Mouse (Mus musculus): ENCODE data around the gene Abcb11. TPM values are rescaled to one million over a fixed set of nuclear protein-coding genes. Genes with fewer than 3 reads are reported as not detected.

Gene Abcb11
- total RNA-seq, 1 experiment from 2014 or later: 29.4 TPM

DNA sequence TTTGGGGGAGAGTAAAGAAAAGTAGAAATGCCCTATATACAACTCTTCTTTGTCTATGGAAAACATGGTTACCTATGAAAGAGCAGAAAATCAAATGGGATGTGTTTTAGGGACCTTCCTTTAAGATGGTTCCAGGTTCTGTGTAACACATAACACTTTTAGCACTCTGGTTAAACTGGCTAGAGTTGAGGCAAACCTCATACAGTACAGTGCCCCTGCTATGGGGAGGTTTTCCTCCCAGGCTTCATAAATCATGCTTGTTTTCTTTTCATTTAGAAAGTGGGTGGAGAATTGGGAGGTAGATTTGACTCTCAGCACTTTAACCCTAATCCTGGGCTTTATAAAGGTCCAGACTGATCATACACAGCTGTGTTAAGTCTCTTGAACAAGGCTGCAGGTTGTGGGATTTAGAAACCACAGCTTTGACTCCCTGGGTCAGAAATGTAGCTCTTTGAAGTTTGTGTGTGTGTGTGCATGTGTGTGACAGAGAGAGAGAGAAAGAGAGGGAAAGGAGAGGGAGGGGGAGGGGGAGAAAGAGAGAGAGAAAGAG lies 78.3 kb downstream of the Abcb11 start:
- DNase-seq: no peak

DNA sequence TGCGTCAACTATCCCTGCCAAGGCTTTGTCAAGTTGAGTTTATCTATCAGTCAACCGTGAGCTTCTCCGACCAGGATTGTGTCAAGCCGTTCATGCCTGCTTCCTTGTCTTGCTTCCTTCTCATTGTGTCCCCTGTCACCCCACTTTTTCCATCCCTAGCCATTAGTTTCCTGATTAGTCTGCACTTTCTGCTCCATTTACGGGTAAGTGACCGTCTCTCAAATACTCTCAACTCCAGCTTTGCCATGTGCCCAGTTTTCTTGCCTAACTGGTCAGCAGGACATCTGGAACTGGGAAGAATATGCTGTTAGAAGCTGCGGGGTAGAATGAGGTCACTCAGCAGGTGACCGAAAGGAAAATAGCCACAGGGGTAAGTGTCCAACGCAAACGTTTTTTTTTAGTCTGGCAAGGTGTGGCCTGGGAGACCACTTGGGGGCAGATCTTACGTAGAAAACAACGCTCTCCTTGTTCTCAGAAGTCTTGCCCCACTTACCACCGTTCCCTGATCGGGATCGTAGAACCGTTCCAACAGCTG lies 94.1 kb downstream of the Abcb11 start:
- no peak for DNase-seq

DNA sequence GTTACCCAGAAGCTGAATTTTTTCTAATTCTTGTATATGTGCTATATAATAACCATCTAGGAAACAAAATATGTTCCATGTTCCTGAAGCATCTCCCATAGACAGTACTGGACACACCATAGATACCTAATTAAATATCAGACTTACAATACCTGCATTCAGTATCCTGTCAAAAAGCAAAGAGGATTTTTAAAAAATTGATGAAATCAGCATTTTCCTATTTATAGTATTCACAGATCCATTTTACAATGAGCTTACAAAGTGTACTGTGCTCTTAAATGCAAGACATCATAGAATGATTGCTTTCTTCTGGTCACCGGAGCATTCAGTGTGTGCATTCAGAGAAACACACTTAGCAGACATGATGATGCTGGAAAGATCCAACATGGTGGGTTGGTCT lies 95.3 kb downstream of the Abcb11 start:
- DNase-seq: no peak

DNA sequence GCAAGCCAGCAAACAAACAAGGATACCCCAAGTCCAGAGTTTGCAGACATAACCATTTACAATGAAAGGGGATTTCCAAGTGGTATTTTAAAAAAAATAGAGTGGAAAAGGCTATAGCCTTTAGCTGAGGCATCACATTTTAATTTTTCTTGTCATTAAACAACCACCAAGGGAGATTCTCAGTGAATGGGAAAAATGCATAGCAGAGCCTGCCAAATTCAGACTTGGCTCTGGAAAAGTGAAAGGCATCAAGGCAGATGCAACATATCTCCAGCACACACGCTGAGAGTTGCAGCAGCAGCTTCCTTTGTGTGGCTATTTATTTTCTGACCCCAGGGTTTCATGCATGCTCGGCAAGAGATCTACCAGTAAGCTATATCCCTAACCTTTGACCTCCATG lies 97.5 kb downstream of the Abcb11 start:
- no peak for DNase-seq

DNA sequence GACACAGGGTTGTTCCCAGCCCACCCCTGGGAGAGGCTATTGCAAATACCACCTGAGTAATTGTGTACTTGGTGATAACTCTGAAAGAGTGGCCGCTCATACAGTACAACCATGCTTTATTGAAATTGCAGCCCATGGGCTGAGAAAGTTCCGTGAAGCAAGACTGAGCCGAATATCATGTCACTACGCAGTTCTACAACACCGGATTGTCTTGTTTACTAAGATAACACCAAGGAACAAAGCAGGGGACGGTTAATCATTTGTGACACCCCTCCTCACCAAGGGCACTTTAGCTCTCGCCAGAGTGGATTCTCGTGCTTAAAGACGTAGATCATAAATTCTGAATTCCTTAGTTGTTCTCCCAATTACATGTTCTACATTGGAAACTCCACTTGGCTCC lies 103.1 kb downstream of the Abcb11 start:
- no peak for DNase-seq

DNA sequence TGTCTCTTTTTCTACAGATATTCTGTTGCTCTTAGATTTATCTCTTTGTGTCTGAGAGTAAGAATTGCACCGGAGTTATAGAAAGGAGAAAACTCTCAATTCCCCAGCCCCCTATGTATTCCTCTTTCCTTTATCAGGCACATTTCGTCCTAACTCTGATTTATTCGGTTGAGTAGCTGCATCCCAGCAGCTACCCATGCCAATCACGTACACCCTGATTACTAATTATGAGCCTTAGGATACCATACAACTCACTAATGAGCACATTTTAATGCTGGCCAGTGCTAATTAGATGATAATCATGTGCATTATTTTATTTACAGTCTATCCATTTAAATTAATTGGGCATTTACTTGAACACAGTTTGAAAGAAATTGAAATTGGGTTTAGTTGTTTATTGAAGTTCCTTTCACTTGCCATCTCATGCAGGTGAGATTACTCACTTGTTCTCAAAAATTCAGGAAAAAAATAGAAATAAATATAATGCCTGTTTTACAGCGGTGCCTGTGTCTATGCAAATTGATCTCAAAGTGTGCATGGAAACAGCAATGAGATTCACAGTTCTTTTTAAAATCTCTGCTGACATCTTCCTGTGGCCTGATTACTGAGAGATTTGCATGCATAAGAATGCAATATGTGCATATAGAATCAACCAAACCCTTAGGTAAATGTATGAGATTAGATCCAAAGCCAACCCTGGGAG lies 107.3 kb downstream of the Abcb11 start:
- DNase-seq: no peak

DNA sequence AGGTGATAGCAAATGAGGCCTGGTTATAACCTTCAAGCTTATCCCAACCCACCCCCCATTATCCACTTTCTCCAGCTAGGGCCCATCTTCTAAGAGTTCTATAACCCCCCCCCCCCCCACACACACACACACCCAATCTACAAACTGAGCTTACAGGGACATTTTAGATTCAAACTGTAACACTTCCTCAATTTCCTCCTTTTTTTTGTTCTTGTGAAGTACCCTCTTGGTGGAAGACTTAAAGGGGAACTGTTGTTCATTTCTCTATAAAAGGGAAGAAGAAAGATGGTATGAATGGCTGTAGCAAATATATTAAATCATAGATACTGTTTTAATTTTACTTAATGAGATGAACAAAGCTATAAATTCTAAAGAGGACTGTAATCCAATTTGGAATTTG lies 110.3 kb downstream of the Abcb11 start:
- no peak for DNase-seq

DNA sequence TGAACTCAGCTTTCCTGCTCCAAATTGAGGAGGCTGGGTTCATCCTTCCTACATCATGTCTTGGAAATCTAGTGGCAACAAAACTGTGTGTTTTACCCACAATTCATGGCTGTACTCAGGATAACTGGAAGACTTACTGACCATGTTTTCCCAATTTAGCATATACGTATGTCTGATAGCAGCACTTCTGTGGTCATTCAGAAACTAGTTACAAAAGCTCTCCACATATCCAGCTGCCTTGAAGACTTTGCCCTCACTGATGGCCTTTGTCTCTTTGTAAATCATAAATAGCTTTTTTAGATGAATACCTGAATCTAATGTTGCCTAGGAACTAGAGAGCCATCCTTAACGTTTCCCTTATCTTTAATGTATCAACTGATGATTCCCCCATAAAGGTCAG lies 112.3 kb downstream of the Abcb11 start:
- no peak for DNase-seq

DNA sequence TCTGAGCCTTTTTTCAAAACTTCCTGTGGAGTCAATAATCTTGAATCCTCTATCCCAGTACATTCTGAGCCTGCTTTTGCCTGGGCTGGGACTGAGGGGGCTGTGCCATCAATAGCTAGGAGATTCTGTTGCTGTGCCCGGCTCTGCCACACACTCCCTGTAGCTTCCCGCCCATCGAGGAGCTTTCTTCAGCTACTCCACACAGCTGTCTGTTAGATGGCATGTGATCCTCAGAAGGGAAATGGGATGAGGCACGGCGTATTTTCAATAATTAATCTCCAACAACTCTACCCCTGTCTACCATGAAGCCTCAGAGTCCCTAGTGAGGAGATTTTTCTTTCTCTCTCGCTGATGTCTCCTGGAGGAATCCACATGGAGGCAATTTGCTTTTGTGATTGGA lies 113.8 kb downstream of the Abcb11 start:
- DNase-seq: no peak

DNA sequence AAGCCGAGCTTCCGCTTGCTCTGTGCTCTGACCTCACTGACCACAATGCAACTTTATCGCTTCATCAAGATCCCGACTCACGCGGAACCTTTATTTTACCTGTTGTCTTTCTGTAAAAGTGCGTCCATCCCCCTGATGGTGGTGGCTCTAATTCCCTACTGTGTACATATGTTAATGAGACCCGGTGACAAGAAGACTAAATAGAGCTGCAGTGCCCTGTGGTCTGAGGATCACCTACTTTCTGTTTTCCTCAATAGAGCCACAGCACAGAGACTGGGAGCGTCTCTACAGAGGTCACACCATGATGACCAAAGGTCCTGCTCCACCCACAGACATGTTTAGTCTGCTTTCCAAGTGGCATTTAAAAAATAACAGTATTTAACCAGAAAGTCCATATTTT lies 115.5 kb downstream of the Abcb11 start:
- no peak for DNase-seq

DNA sequence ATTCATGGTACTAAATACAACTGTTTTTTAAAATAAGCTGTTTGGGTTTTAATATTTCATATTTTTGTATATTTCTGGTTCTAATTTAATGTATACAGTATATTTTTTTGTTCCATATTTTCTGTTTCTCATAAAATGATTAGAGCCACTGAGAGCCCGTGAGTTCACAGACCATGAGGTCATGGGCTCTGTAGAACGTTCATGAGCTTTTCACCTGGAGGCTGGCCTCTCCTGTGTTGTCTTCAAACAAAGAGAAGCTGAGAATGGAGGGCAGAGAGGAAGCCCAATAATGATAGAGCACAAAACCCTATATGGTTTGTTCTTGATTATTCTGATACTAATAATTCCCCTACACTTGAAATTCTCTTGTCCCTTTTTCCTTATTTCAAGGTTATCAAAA lies 117.7 kb downstream of the Abcb11 start:
- no peak for DNase-seq

DNA sequence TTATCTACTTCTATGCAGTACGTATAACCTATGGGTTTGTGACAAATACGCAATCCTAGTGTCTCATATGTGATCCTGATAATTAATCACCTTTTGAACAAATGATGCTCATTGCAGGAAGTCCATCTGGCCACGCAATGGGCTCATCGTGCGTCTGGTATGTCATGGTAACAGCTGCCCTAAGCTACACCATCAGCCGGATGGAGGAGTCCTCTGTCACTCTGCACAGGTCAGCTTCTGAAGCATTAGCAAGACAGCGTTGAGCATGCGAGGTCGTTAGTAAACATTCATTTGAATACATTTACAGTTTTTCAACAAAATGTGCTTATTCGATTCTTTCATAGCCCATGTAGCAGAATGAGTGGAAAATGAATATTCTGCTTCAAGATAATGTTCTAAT lies 119.6 kb downstream of the Abcb11 start:
- no peak for DNase-seq

DNA sequence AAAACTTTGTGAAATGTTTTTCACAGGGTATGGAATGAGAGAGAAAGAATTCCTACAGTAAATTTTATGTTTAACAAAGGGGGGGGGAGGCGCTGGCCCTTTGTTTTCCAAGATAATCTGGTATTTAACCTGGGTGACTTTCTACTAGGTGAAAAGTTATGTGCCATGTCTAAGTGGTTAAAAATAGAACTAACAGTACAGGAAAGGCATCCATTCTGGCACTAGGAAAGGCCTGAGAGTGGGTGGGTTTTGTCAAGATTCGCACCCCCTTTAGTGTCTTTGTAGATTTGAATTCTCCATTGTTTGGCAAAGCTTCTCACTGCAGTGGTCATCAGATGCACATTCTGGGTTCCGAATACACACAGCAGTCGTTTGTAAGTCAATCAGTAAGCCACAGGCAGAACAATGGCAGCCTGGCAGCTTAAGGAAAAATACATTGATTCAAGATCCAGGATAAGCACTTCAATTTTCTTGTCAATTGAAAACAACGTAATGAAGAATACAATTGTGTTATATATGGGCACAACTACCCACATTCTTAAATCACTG lies 120.5 kb downstream of the Abcb11 start:
- DNase-seq: no peak

DNA sequence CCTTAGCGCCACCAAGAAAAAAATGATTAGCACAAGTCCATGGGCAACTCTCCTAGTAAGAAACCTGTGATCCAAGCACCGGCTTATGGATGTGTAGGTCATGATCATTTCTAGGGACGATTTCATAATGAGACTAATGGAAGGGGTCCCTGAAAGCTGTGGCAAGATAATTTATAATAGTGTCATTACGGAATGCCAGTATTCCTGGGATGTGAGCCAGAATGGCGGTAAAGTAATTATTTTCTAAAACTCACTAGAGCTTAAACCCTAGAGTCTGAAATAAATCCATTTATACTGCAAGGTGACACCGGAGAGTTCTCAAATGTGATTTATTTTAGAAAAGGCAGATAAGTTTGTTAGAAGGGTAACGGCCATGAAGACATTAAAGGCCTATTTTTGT lies 127.2 kb downstream of the Abcb11 start:
- DNase-seq: no peak

DNA sequence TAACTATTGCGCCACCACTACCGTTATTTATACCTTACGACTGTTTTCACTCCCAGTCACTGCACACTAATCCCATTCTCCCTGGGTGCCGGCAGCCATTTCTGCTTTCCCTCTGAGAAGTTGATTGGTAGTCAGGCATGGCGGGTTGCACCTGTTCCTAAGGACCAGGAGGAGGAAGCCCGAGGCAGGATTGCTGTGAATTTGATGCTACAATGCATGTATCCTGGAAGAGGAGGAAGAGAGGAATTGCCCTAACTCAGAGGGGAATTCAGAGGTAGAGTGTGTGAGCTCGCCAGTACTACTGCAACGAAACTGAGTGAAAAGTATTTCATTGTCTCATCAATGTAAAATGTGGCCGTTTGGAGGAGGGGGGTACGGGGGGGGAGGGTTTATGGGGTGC lies 129.8 kb downstream of the Abcb11 start:
- DNase-seq: no peak

DNA sequence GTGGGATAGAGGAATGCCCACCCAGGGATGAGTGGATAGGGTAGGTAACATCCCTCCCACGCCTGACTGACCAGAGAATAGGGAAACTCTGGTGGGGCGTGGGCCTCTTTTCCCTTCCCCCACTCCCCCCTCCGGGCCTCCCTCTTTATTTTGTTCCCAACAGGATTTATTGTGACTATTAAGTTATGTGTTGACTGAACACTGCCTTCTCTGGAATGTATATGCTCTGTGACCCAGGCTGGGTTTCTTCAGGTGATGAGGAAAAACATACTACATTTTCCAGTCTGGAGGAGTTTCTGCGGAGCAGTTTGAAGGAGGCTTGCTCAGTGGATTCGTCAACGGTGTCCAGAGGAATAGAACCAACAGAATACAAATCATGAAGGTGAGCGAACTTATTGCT lies 131.6 kb downstream of the Abcb11 start, which contains the start of gene G6pc2:
Gene G6pc2, plus strand, starts transcription at position 301 of the 400 bp plus-strand sequence.
- DNase-seq: no peak

DNA sequence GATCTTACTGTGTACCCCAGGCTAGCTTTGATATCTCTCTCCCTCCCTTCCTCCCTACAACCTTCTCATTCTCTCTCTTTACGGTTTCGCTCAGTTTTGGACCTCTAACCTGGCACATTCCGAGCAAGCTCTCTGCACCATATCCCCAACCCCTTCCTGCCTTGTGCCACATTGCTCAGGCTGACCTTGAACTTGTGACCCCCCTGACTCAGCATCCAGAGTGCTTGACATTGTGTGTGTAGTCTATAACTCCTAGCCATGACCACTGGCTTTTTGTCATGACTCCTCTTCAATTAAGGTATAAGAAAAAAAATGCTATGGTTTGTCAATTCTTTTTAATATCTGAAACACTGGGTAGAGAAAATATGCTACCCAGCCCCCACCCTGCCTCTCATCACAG lies 132.7 kb downstream of the Abcb11 start:
- DNase-seq: no peak

DNA sequence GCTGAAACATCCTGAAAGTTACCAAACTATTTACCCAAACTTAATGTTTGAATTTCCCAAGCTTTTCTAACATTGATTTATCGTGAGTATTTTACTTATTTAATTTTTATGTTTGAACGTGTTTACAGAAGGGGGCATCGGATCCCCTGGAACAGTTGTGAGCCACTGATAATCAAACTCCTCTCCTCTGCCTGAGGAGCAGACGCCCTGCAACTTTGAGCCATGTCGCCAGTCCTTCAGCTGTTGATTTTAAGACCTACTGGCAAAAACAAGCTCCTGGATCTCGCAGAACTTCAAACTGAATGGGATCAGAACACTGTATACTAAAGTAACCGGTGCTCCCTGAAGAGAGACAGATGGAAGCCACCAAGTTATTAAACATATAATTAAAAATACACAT lies 135.9 kb downstream of the Abcb11 start:
- DNase-seq: no peak

DNA sequence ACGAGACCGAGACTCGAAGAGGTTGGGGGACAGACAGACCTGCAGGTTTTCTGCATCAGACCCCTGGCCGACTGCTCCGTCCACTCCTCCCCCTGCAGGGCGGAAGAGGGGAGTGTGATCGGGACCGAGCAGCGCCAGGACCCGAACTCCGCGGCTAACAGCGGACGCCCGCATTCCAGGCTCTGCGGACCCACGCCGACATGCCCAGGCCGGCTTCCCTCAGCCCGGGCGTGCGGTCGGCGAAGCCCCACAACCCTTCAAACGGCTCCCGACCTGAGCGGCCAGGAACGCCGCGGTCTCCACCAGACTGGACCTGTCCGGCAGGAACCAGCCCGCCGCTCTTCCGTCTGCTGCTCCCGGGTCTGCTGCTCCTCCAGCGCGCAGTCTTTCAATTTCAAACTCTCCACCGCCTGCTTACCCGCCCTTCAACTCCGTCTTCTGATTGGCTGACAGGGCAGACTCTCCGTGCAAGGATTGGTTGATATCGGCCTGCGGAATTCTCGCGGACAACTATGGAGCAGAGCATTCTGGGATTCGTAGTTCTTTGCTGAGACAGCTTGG lies 136.5 kb downstream of the Abcb11 start, which contains the start of gene Spc25:
Gene Spc25, minus strand, starts transcription at position 404 of the 561 bp plus-strand sequence.
- peak; percentile 94 for DNase-seq

DNA sequence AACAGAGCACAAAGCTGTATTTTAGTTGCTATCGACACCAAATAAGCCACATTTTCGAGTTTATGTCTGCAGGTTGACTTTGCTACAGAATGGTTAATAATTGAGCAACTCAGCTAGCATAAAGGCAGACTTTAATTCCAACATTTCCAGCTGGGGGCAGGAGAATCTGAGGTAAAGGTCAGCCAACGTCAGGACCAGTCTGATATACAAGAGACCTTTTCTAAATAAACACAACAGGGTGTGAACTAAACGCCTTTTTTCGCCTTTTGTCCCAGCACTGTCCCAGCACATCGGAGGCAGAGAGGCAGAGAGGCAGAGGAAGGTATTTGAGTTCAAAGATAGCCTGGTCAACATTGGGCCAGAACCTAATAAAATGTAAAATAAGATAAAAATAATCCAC lies 137.2 kb downstream of the Abcb11 start:
- DNase-seq: no peak

DNA sequence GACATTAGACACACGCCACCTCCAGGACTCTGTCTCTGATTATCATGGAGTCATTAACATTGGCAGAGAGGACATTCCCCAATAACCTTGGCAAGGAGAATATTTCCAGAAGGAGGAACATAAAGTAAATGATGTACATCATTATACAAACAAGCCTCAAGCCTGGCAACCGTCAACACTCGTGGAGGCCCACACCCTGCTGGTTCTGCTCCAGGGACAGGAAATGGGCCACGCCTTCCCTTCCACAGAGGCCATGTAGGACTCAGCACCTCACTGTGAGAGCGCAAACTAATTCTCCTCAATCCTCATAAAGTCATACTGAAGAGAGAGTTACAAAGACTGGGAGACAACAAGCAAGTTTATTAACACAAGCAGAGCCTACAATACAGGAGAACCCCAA lies 148.9 kb downstream of the Abcb11 start:
- no peak for DNase-seq

DNA sequence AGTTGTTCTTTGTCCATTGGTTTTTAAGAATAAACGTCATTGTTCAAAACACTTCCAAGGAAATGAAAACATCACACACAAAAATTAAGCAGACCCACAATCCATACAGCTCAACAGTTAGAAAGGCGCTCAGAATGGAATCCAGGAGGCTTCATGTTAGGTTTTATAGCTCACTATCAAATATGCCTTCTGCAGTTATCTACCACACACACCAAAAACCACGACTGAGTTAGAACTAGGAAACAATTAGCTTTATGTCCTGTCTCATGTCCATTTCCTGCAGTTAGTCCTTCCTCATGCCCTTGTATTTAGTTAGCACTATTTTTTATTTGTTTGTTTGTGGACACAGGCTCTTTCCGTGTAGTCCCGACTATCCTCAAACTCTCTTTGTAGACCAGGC lies 151.4 kb downstream of the Abcb11 start:
- no peak for DNase-seq

DNA sequence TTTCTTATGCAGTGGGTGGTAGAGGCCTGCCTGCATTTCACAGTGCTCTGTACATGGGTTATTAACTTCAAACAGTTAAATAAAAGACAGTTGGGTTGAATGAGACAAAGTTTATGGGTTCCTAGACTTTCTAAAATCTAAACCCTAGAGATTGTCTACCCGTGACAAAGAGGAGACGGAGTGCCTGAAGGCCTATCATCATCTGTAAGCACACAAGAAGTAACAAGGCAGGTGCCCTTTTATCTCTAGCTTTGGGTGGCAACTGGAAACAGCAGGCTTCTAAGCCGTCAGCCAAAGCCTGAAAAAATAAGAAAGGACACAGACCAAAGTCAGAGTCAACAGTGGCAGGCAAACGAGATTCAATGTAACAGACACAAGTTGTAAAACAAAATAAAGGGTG lies 153.2 kb downstream of the Abcb11 start:
- DNase-seq: no peak

DNA sequence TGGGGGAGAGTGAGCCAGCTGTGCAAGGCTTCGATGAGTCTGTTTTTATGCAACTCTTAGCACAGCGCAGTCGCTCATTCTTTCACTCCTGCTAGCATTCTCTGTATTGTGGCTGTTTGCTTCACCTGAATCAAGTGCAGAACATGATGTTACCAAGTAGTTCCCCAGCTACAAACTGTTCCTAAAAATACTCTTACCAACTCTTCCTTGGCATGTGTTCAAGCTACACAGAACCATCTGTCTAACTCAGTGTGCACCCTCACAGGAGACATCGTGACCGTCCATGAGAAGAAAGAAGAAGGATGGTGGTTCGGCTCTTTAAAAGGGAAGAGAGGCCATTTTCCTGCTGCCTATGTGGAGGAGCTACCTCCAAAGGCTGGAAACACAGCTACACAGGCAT lies 153.7 kb downstream of the Abcb11 start:
- no peak for DNase-seq
